Mouse (Mus musculus) MEL (cell line): ENCODE measurements around the gene Dguok.

Experiments
- EP300 ChIP-seq, 2 experiments: IDR thresholded peaks; 2 replicates each; pipeline ENCODE4 v1.6.1; 2011; ENCODE audit warnings: improper control_type of control experiment in 2 of 2, low read length in 2 of 2, low read depth in 1 of 2, mild to moderate bottlenecking in 1 of 2
- MEF2A ChIP-seq: IDR thresholded peaks from 2 replicates; pipeline ENCODE4 v1.6.1; 2014; ENCODE audit warnings: low read depth, mild to moderate bottlenecking, inconsistent platforms, low read length, improper control_type of control experiment; ENCODE audit not compliant: poor library complexity, insufficient replicate concordance, severe bottlenecking; ENCODE audit errors: extremely low read depth
- MXI1 ChIP-seq: IDR thresholded peaks from 2 replicates; pipeline ENCODE4 v1.6.1; 2011; ENCODE audit warnings: mild to moderate bottlenecking, low read depth, low read length, improper control_type of control experiment
- POLR2A ChIP-seq, 2 experiments: IDR thresholded peaks; 2 replicates each; pipeline ENCODE4 v1.6.1; 2011 to 2012; ENCODE audit warnings: low read length in 2 of 2, mild to moderate bottlenecking in 2 of 2, control low read depth in 1 of 2, improper control_type of control experiment in 1 of 2, low read depth in 1 of 2, moderate library complexity in 1 of 2; ENCODE audit not compliant: control insufficient read depth in 1 of 2, insufficient read depth in 1 of 2, poor library complexity in 1 of 2
- RCOR1 ChIP-seq: IDR thresholded peaks from 2 replicates; pipeline ENCODE4 v1.6.1; 2012; ENCODE audit warnings: low read depth, mild to moderate bottlenecking, inconsistent platforms, low read length, improper control_type of control experiment
- ZMIZ1 ChIP-seq: IDR thresholded peaks from 2 replicates; pipeline ENCODE4 v1.6.1; 2012; ENCODE audit warnings: low read depth, mild to moderate bottlenecking, inconsistent platforms, low read length, improper control_type of control experiment, moderate library complexity

DNA sequence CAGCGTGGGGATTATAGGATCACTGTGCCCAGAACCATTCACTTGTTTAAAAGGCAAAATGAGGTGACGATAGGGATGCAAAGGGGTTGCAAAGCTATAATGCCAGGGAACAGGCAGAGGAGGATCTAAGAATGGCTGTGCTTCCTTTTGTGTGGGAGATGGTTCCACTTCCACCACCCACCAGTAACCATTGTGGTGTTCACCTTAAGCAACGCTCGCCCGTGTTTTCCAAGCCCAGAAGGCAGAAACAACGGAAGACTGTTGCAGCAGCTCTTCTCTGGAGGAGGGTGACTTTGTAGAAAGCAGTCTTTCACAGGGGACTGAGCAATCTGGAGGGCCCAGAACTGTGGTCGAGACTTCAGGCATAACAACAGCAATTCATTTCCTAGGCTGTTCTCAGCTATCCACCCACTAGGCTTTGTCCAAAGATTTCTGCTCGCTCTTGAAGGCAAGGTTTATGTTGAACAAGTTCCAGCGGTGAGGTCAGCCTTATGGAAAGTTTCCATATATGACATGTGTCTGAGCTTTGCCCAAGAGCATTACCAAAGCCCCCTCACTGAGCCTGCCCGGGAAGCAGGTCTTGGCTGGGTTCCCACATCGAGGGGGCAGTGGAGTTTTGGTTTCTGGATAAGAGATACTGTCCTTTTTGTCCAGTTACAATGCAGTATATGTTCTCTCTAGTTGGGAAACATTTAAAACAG, 35.1 kb upstream of the Dguok start:
- TF ChIP-seq EP300 (IDR thresholded peaks at IDR 0.05; ENCODE audit: low read depth in 1 of 2, low read length in 2 of 2) (no peak), POLR2A (IDR thresholded peaks at IDR 0.05; ENCODE audit: control insufficient read depth in 1 of 2, insufficient read depth in 1 of 2, low read depth in 1 of 2, low read length in 2 of 2, poor library complexity in 1 of 2) (no peak), RCOR1 (no peak), MXI1 (no peak), MEF2A (no peak), ZMIZ1 (no peak)
